Mouse (Mus musculus) right cerebral cortex, postnatal 14 days (tissue): ENCODE measurements at regions not wholly inside any gene's neighbourhood (a gene's known extent, or its start where the extent isn't known, plus 50 kb on each side); places are given as distances from the start of the nearest gene placed in this dataset.

Source experiments
- DNase-seq: peaks from one replicate; pipeline ENCODE4 v3.0.0; 2022

GRCm38 (mm10) chr8:49223841-49224420, 380.2 kb upstream of the Tenm3 start:
- no peak for DNase-seq

- DNase-seq = no peak
These were observed 351.5 kb upstream of the Tenm3 start for GRCm38 (mm10) chr8:49195333-49195640.

GRCm38 (mm10) chr8:49194592-49195332, 351.0 kb upstream of the Tenm3 start:
- DNase-seq = no peak

GRCm38 (mm10) chr8:49186853-49187252, 343.1 kb upstream of the Tenm3 start:
- no peak for DNase-seq

GRCm38 (mm10) chr8:49175386-49175785, 331.6 kb upstream of the Tenm3 start:
- DNase-seq = no peak

- no peak for DNase-seq
These were observed 331.2 kb upstream of the Tenm3 start for GRCm38 (mm10) chr8:49174956-49175355.

- no peak for DNase-seq
These were observed 315.6 kb upstream of the Tenm3 start for GRCm38 (mm10) chr8:49159318-49159717.

GRCm38 (mm10) chr8:49158201-49158600, 314.4 kb upstream of the Tenm3 start:
- DNase-seq = no peak

- no peak for DNase-seq
These were observed 292.8 kb upstream of the Tenm3 start for GRCm38 (mm10) chr8:49136503-49137044.

- no peak for DNase-seq
These were observed 265.3 kb upstream of the Tenm3 start for GRCm38 (mm10) chr8:49109095-49109494.

GRCm38 (mm10) chr8:49108665-49109064, 264.9 kb upstream of the Tenm3 start:
- DNase-seq = no peak

GRCm38 (mm10) chr8:49106531-49106930, 262.8 kb upstream of the Tenm3 start:
- no peak for DNase-seq

GRCm38 (mm10) chr8:49101156-49101555, 257.4 kb upstream of the Tenm3 start:
- DNase-seq = no peak

GRCm38 (mm10) chr8:49084191-49084875, 240.6 kb upstream of the Tenm3 start:
- peak; percentile 7 for DNase-seq

GRCm38 (mm10) chr8:49069451-49069850, 225.7 kb upstream of the Tenm3 start:
- no peak for DNase-seq

- DNase-seq = no peak
These were observed 219.5 kb upstream of the Tenm3 start for GRCm38 (mm10) chr8:49063256-49063655.

GRCm38 (mm10) chr8:49043236-49043635, 199.5 kb upstream of the Tenm3 start:
- DNase-seq = no peak

- no peak for DNase-seq
These were observed 192.4 kb upstream of the Tenm3 start for GRCm38 (mm10) chr8:49035970-49036700.

GRCm38 (mm10) chr8:49035519-49035918, 191.8 kb upstream of the Tenm3 start:
- DNase-seq = peak; percentile 5

- no peak for DNase-seq
These were observed 186.5 kb upstream of the Tenm3 start for GRCm38 (mm10) chr8:49030255-49030654.

GRCm38 (mm10) chr8:49017741-49018140, 174.0 kb upstream of the Tenm3 start:
- DNase-seq = no peak

GRCm38 (mm10) chr8:49015701-49016100, 171.9 kb upstream of the Tenm3 start:
- DNase-seq = no peak

GRCm38 (mm10) chr8:49015200-49015599, 171.4 kb upstream of the Tenm3 start:
- no peak for DNase-seq
